Mouse (Mus musculus) liver, embryonic 14.5 days (tissue): ENCODE measurements at regions not wholly inside any gene's neighbourhood (a gene's known extent, or its start where the extent isn't known, plus 50 kb on each side); places are given as distances from the start of the nearest gene placed in this dataset.

ENCODE experiments used
- ATAC-seq: fragments of 200-750 bp; cut with Nextera tagmentation; 2 replicates; pipeline ENCODE4 v1.8.0; 2017; ENCODE audit warnings: moderate number of reproducible peaks, mild to moderate bottlenecking, moderate library complexity; ENCODE audit not compliant: insufficient read depth
- DNase-seq, 3 experiments: peaks; one replicate each; pipeline ENCODE4 v3.0.0-alpha.2; 2012 to 2013; ENCODE audit warnings: low read depth in 3 of 3, low spot score in 3 of 3
- H3K27ac ChIP-seq: fragments of 300-500 bp; sonication (generic); 2 replicates; pipeline ENCODE4 v1.5.1; 2014; ENCODE audit warnings: moderate library complexity, mild to moderate bottlenecking, control low read depth, inconsistent platforms
- H3K27me3 ChIP-seq: fragments of 300-500 bp; sonication (generic); 2 replicates; pipeline ENCODE4 v1.6.1; 2014; ENCODE audit warnings: mild to moderate bottlenecking, low read length, moderate library complexity; ENCODE audit not compliant: control insufficient read depth, insufficient read depth
- H3K36me3 ChIP-seq: fragments of 300-500 bp; sonication (generic); replicated peaks from 2 replicates; pipeline ENCODE4 v1.6.1; 2014; ENCODE audit warnings: low read depth; ENCODE audit not compliant: control insufficient read depth, insufficient read depth
- H3K4me1 ChIP-seq, 2 experiments: fragments of 200-500 bp in 1 of 2; fragments of 300-500 bp in 1 of 2; sonication (generic) in 1 of 2; replicated peaks; 2 replicates each; pipeline ENCODE4 v1.6.1; 2012 to 2014; ENCODE audit warnings: antibody characterized with exemption in 1 of 2, inconsistent platforms in 1 of 2, low read length in 1 of 2; ENCODE audit not compliant: control insufficient read depth in 2 of 2, insufficient read depth in 2 of 2
- H3K4me2 ChIP-seq: fragments of 300-500 bp; sonication (generic); 2 replicates; pipeline ENCODE4 v1.6.1; 2014; ENCODE audit warnings: low read depth, mild to moderate bottlenecking, control low read depth, moderate library complexity
- H3K4me3 ChIP-seq, 2 experiments: fragments of 200-500 bp in 1 of 2; fragments of 300-500 bp in 1 of 2; sonication (generic) in 1 of 2; 2 replicates each; pipeline ENCODE4 v1.5.1; 2012 to 2014; ENCODE audit warnings: low read depth in 2 of 2, low read length in 2 of 2, mild to moderate bottlenecking in 2 of 2, control low read depth in 1 of 2, inconsistent platforms in 1 of 2, moderate library complexity in 1 of 2; ENCODE audit not compliant: insufficient read depth in 1 of 2
- H3K9ac ChIP-seq: fragments of 300-500 bp; sonication (generic); replicated peaks from 2 replicates; pipeline ENCODE4 v1.6.1; 2014; ENCODE audit warnings: mild to moderate bottlenecking, control low read depth, moderate library complexity
- H3K9me3 ChIP-seq: fragments of 300-500 bp; sonication (generic); 2 replicates; pipeline ENCODE4 v1.6.1; 2016; ENCODE audit warnings: low read length, mixed read lengths; ENCODE audit not compliant: control insufficient read depth
- CTCF ChIP-seq: IDR thresholded peaks from 2 replicates; pipeline ENCODE4 v1.5.1; 2016; ENCODE audit warnings: antibody characterized with exemption, low read depth, control low read depth
- EP300 ChIP-seq: IDR thresholded peaks from 2 replicates; pipeline ENCODE4 v1.6.1; 2016; ENCODE audit warnings: antibody characterized with exemption, low read depth
- WGBS: fragments of 180-500 bp; shearing (Covaris S2); extraction: QIAGEN DNeasy Blood & Tissue Kit; methylation state at CpG from one replicate; pipeline ENCODE4 v1.1.7; 2014; ENCODE audit not compliant: insufficient replicate concordance; 5-methylcytosine and 5-hydroxymethylcytosine counted together

- Histone ChIP-seq H3K9ac (no peak overlapping the region), H3K4me3 (no peak overlapping the region), H3K4me2 (no peak overlapping the region), H3K4me1 (no peaks in the 10 kb centered on the region), H3K27ac (no peak overlapping the region), H3K9me3 (no peaks in the 10 kb centered on the region), H3K27me3 (no peaks in the 10 kb centered on the region), H3K36me3 (no peaks in the 10 kb centered on the region)
- 57% methylated on average over 4 of the region's 4 CpGs for WGBS
- DNase-seq (no peak), ATAC-seq (no peak)
- TF ChIP-seq CTCF: no peak
Observed at GRCm38 (mm10) chr13:28898900-28899299, 54.6 kb downstream of the Sox4 start.

- no peak overlapping the region for H3K4me3 ChIP-seq
- H3K27me3 ChIP-seq: peaks cover 3% of the 10 kb centered on the region
- TF ChIP-seq EP300 (no peak), CTCF (no peak)
- H3K4me2 ChIP-seq: no peak overlapping the region
- H3K36me3 ChIP-seq: no peaks in the 10 kb centered on the region
- ATAC-seq: no peak
- no peak overlapping the region for H3K9ac ChIP-seq
- no peak for DNase-seq
- WGBS: 68% methylated on average over 6 of the region's 6 CpGs
- H3K9me3 ChIP-seq: no peaks in the 10 kb centered on the region
- H3K4me1 ChIP-seq: no peaks in the 10 kb centered on the region
- H3K27ac ChIP-seq: no peak overlapping the region
Observed at GRCm38 (mm10) chr13:28892896-28893295, 60.6 kb downstream of the Sox4 start.

- no peaks in the 10 kb centered on the region; a peak in 1 of 4 replicates for H3K4me1 ChIP-seq
- ATAC-seq (no peak), DNase-seq (no peak)
- H3K27me3 ChIP-seq: peaks cover 50% of the 10 kb centered on the region
- no peak overlapping the region for H3K9ac ChIP-seq
- no peaks in the 10 kb centered on the region for H3K9me3 ChIP-seq
- H3K36me3 ChIP-seq: no peaks in the 10 kb centered on the region
- no peak overlapping the region for H3K4me2 ChIP-seq
- no peak for TF ChIP-seq CTCF
- TF ChIP-seq EP300: no peak
- H3K4me3 ChIP-seq: no peak overlapping the region
- H3K27ac ChIP-seq: no peak overlapping the region
- WGBS: 4% methylated on average over 13 of the region's 13 CpGs
Observed at GRCm38 (mm10) chr13:28887098-28887497, 66.4 kb downstream of the Sox4 start.

- H3K4me2 ChIP-seq: no peak overlapping the region
- no peaks in the 10 kb centered on the region for H3K36me3 ChIP-seq
- no peaks in the 10 kb centered on the region; a peak in 1 of 4 replicates for H3K4me1 ChIP-seq
- DNase-seq: no peak
- TF ChIP-seq CTCF: no peak
- TF ChIP-seq EP300: no peak
- 8% methylated on average over 11 of the region's 11 CpGs for WGBS
- ATAC-seq: no peak
- H3K9ac ChIP-seq: no peak overlapping the region
- H3K9me3 ChIP-seq: no peaks in the 10 kb centered on the region
- H3K4me3 ChIP-seq: no peak overlapping the region
- H3K27ac ChIP-seq: no peak overlapping the region
- peaks cover 53% of the 10 kb centered on the region for H3K27me3 ChIP-seq
Observed at GRCm38 (mm10) chr13:28886691-28887090, 66.8 kb downstream of the Sox4 start.

GRCm38 (mm10) chr13:28885083-28886037 lies 68.2 kb downstream of the Sox4 start:
- no peak overlapping the region for H3K9ac ChIP-seq
- H3K4me3 ChIP-seq: peak overlapping the region; percentile 18 to 43; a peak in 3 of 4 replicates
- H3K9me3 ChIP-seq: no peaks in the 10 kb centered on the region

More at GRCm38 (mm10) chr13:28885083-28886037, 68.2 kb downstream of the Sox4 start:
- peaks cover 53% of the 10 kb centered on the region for H3K27me3 ChIP-seq
- under 1% methylated on average over 28 of the region's 30 CpGs for WGBS
- no peaks in the 10 kb centered on the region for H3K36me3 ChIP-seq
- no peak for DNase-seq
- no peak overlapping the region for H3K27ac ChIP-seq
- TF ChIP-seq CTCF: no peak
- TF ChIP-seq EP300: no peak
- no peaks in the 10 kb centered on the region; a peak in 1 of 4 replicates for H3K4me1 ChIP-seq
- no peak for ATAC-seq
- peak overlapping the region; percentile 41; the same call in 1 of the 2 replicates for H3K4me2 ChIP-seq
